Mouse (Mus musculus): ENCODE data around the gene Nfe2l1. TPM values are rescaled to one million over a fixed set of nuclear protein-coding genes. Genes with fewer than 3 reads are reported as not detected.

Gene Nfe2l1
- total RNA-seq, 2 experiments from 2014 or later: 281 to 290 TPM

DNA sequence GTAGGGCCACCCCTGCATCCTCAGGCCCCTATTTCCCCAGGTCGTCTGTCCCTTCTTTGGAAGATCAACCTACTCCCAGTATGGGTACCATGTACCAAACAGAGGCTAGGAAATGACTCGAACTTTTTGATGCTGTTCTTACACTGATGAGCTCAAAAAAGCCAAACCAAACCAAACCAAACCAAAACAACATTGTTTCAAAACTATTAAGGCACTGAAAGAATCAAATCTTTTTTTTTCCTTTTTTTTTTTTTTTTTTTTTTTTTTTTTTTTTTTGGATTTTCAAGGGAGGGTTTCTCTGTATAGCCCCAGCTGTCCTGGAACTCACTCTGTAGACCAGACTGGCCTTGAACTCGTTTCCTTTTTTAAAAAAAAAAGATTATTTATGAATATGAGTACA is 13.9 kb upstream of the Nfe2l1 start:
- DNase-seq (ENCODE audit: extremely low spot score in 1 of 2, low spot score in 2 of 2): no peak
- H3K27ac ChIP-seq: no peak overlapping the region
- TF ChIP-seq CTCF (IDR thresholded peaks at IDR 0.05): no peak
- intact Hi-C loops (cut with DNase I): loop anchor here (5.0 to 10.0 kb wide), 2 partner anchors 399 to 1441 kb away; no protein-coding TSS in a partner anchor
- H3K4me3 ChIP-seq: no peak overlapping the region

- DNase-seq (ENCODE audit: extremely low spot score in 1 of 2, low spot score in 2 of 2): peak; percentile 25 to 56
- peak overlapping the region; percentile 87 for H3K27ac ChIP-seq
- no peak overlapping the region for H3K4me3 ChIP-seq
- TF ChIP-seq CTCF (IDR thresholded peaks at IDR 0.05): no peak
- intact Hi-C loops (cut with DNase I): loop anchor here (1.0 to 10.0 kb wide), 3 partner anchors 16 to 1438 kb away; no protein-coding TSS in a partner anchor
These were observed 10.5 kb upstream of the Nfe2l1 start for GRCm38 (mm10) chr11:96840290-96840689.

GRCm38 (mm10) chr11:96839877-96840276 is 10.1 kb upstream of the Nfe2l1 start:
- intact Hi-C loops (cut with DNase I): loop anchor here (1.0 to 10.0 kb wide), 3 partner anchors 16 to 1438 kb away; no protein-coding TSS in a partner anchor
- Histone ChIP-seq H3K27ac (peak overlapping the region; percentile 87), H3K4me3 (no peak overlapping the region)
- DNase-seq (ENCODE audit: extremely low spot score in 1 of 2, low spot score in 2 of 2): no peak
- TF ChIP-seq CTCF (IDR thresholded peaks at IDR 0.05): no peak

DNA sequence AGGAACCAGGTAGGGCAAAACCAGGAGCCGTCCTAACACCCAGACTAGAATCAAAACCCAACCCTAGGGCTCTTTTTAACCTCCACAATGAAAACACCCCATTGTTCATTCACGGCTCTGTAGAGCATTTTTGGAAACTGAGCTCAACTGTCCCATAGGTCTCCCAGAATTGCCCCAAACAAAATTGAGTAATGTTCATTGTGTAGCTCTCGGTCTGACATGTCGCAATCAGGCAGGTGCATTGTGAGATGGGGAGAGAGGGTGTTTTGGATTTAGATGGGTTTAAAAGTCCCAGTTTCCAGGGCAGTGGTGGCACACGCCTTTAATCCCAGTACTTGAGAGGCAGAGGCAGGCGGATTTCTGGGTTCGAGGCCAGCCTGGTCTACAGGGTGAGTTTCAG is 9.7 kb upstream of the Nfe2l1 start:
- Histone ChIP-seq H3K4me3 (no peak overlapping the region), H3K27ac (peak overlapping the region; percentile 87)
- intact Hi-C loops (cut with DNase I): no loop called here
- no peak for DNase-seq (ENCODE audit: extremely low spot score in 1 of 2, low spot score in 2 of 2)
- TF ChIP-seq CTCF (IDR thresholded peaks at IDR 0.05): no peak

- no peak for TF ChIP-seq CTCF (IDR thresholded peaks at IDR 0.05)
- intact Hi-C loops (cut with DNase I): no loop called here
- no peak for DNase-seq (ENCODE audit: extremely low spot score in 1 of 2, low spot score in 2 of 2)
- Histone ChIP-seq H3K27ac (no peak overlapping the region), H3K4me3 (no peak overlapping the region)
These were observed 8.6 kb upstream of the Nfe2l1 start for GRCm38 (mm10) chr11:96838341-96838740.

DNA sequence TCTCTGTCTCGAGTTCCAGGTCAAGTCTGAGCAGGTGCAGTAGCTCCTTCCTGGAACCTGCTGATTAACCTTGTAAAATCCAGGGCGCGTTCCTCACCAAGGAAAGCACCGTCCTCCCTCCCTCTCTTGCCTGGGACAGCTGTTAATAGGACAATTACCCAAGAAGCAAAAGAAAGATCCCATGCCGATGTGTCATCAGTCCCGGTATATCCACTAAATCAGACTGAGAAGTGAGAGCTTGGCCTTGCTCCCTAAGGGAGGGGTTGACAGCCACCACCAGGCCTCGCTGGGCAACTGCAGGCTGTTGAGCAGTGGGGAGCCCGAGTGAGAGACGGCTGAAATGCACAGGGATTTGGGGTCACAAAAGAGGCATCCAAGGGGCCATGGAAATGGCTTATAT is 7.5 kb upstream of the Nfe2l1 start:
- no peak for DNase-seq (ENCODE audit: extremely low spot score in 1 of 2, low spot score in 2 of 2)
- Histone ChIP-seq H3K4me3 (no peak overlapping the region), H3K27ac (no peak overlapping the region)
- peak; percentile 21 for TF ChIP-seq CTCF (IDR thresholded peaks at IDR 0.05)
- intact Hi-C loops (cut with DNase I): no loop called here

DNA sequence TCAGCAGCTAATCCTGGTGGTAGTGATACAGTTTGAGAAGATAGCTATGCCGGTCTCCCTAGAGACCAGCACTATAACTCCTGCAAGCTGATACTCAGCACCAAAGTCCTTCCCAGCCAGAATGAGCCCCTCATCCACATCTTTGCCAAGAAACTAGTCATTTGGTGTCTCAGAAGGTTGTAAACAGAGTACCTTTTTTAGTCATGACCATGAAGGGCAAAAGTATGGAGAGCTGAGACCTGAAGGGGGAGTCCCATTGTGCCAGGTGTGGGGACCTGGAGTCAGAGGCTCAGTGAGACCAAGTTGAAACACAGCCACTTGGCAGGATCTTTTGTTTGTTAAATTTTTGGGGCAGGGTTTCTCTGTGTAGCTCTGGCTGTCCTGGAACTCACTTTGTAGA is 4.4 kb upstream of the Nfe2l1 start:
- H3K27ac ChIP-seq: no peak overlapping the region
- DNase-seq (ENCODE audit: extremely low spot score in 1 of 2, low spot score in 2 of 2): no peak
- intact Hi-C loops (cut with DNase I): no loop called here

GRCm38 (mm10) chr11:96832973-96833372 is 3.2 kb upstream of the Nfe2l1 start:
- intact Hi-C loops (cut with DNase I): no loop called here
- no peak for DNase-seq (ENCODE audit: extremely low spot score in 1 of 2, low spot score in 2 of 2)
- TF ChIP-seq CTCF (IDR thresholded peaks at IDR 0.05): no peak
- no peak overlapping the region for H3K27ac ChIP-seq
- no peak overlapping the region for H3K4me3 ChIP-seq

More for the DNA sequence above, 4.4 kb upstream of the Nfe2l1 start:
- no peak for TF ChIP-seq CTCF (IDR thresholded peaks at IDR 0.05)
- H3K4me3 ChIP-seq: no peak overlapping the region

DNA sequence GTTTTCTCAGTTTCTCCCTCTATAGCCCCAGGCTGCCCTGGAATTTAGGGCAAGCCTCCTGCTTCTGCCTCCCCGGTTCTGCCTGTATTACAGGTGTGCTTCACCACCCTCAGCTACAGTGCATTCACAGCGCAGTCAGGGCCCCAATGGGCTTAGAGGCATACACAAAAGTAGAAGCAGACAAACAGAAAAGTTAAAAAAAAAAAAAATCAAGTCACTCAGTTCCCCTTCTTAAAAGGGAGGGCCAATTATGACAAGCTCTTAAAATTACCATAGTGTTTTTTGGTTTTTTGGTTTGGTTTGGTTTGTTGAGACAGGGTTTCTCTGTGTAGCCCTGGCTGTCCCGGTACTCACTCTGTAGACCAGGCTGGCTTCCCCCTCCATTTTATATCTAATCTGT is 2.8 kb upstream of the Nfe2l1 start:
- TF ChIP-seq CTCF (IDR thresholded peaks at IDR 0.05): no peak
- intact Hi-C loops (cut with DNase I): no loop called here

DNA sequence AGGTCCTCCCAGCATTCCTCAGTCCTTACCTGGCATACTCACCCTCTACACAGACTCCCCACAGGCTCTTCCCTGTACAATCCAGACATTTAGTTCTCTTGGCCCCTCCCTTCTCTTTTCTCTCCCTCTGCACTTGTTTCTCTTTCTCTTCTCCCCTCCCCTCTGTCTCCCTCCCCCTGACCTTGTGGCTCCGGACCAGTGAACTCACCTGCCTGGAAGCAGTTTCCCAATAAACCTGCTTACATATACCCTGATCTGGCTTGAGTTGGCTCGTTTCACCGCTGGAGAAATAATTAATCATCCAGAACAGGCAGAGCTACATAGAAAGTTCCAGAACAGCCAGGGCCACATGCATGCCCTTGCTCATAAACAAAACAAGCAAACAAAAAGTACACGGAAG is 1.7 kb upstream of the Nfe2l1 start:
- intact Hi-C loops (cut with DNase I): no loop called here
- H3K27ac ChIP-seq: no peak overlapping the region
- H3K4me3 ChIP-seq: no peak overlapping the region
- no peak for TF ChIP-seq CTCF (IDR thresholded peaks at IDR 0.05)
- DNase-seq (ENCODE audit: extremely low spot score in 1 of 2, low spot score in 2 of 2): no peak

More for the DNA sequence above, 2.8 kb upstream of the Nfe2l1 start:
- Histone ChIP-seq H3K4me3 (no peak overlapping the region), H3K27ac (no peak overlapping the region)
- DNase-seq (ENCODE audit: extremely low spot score in 1 of 2, low spot score in 2 of 2): no peak

DNA sequence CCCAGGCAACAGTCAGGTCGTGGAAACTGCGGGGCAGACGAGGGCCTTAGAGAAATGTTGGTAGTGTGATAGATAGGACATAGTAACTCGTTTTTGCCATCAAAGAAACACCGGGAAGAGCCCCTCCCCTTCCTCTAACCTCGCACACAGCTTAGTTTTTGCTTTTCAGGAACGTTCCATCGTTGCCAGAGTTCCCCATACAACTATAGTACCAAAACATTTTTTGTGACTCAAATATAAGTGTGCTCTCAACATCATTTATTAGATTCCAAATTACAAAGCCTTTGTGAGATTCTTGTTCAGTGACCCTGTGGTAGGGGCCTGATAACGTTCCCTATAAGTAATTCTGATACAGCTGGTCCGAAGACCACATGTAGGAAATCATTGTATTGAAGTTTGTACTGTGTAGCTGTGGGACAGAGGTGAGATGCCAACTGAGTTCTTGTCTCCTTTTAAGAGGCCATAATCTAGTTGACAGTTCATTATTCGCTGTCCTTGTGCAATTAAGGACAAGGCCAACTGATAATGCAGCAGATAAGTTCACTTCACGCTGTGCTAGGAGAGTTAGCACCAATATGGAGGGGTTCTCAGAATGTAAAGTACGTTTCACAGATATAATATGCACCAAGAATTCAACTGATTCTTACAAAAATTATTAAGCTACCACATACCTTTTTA is 910 bp upstream of the Nfe2l1 start:
- DNase-seq (ENCODE audit: extremely low spot score in 1 of 2, low spot score in 2 of 2): no peak
- TF ChIP-seq CTCF (IDR thresholded peaks at IDR 0.05): no peak
- peak overlapping the region; percentile 98 for H3K4me3 ChIP-seq
- intact Hi-C loops (cut with DNase I): no loop called here
- peak overlapping the region; percentile 97 for H3K27ac ChIP-seq

- Histone ChIP-seq H3K27ac (peak overlapping the region; percentile 93), H3K4me3 (peak overlapping the region; percentile 98)
- intact Hi-C loops (cut with DNase I): no loop called here
- DNase-seq (ENCODE audit: extremely low spot score in 1 of 2, low spot score in 2 of 2): peak; percentile 57 to 69
- no peak; the same call in 1 of the 2 replicates for TF ChIP-seq CTCF (IDR thresholded peaks at IDR 0.05)
These were observed 360 bp downstream of the Nfe2l1 start for GRCm38 (mm10) chr11:96829403-96829812.

- Histone ChIP-seq H3K4me3 (peak overlapping the region; percentile 98), H3K27ac (peak overlapping the region; percentile 93)
- DNase-seq (ENCODE audit: extremely low spot score in 1 of 2, low spot score in 2 of 2): no peak
- intact Hi-C loops (cut with DNase I): no loop called here
- no peak for TF ChIP-seq CTCF (IDR thresholded peaks at IDR 0.05)
These were observed 887 bp downstream of the Nfe2l1 start for GRCm38 (mm10) chr11:96828881-96829280.
